Mouse (Mus musculus) right cerebral cortex, postnatal 10 days (tissue): ENCODE measurements around the gene Gm49403.
"Not testable (repeated sequence)": the region's sequence is repeated elsewhere in the genome, so short reads cannot be mapped to it uniquely, and the experiment has no call there.

Experiments
- DNase-seq, 2 experiments: peaks; one replicate each; pipeline ENCODE4 v3.0.0; 2021; ENCODE audit warnings: low spot score in 2 of 2

Gm49403 gene

DNA sequence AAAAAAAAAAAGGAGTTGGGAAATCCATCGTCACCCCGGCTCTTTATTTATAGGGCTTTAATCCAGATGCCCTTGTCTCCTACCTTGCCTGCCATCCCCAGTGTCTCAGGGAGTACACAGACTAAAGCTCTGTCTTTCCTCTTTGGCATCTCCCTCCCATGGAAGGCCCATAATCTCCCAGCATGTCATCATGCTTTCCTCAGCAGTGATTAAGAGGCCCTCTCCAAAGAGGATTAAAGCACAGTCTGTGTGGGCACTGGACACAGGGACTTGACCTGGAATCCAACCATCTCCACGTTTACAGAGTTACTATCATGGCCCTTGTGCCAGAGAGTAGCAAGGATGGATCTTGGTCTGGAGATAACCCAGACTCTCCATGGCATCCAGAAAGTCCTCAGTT is at the start of gene Gm49403, which contains the start of gene Lbhd1:
Gene Gm49403, plus strand, starts transcription at position 315 of the 400 bp plus-strand sequence.
Gene Lbhd1, plus strand, starts transcription at position 117 of the 400 bp plus-strand sequence.
- DNase-seq = no peak

- DNase-seq = not testable (repeated sequence)
Measured at GRCm38 (mm10) chr19:8836327-8836726, 47.4 kb upstream of the Gm49403 start.

DNA sequence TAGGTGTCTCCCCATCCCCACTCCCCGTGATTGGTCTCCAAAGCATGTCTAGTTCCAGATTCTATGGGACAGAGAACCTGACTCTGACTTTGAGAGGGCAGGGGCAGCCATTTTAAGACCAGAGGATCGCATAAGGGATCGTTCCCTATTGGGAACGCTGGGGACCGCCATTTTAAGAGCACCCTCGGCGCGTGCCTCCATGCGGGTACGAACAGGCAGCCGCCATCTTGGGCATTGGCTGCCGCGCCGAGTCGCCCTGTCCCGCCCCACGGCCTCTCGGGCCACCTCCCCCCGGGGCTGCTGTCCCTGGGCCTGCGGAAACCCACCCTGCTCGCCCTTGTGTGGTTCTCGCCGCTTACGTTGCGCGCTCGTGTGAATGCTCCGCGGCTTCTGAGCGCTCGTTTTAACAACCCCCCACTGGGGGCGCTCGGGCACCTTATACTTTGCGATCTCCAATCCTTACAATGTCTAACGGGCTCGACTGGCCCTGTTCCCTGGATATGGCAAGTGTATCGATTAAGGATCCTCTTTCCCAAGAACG is 46.4 kb upstream of the Gm49403 start, which contains the start of gene Bscl2:
Gene Bscl2, plus strand, starts transcription at position 217 of the 541 bp plus-strand sequence.
- DNase-seq = peak; percentile 92 to 93

DNA sequence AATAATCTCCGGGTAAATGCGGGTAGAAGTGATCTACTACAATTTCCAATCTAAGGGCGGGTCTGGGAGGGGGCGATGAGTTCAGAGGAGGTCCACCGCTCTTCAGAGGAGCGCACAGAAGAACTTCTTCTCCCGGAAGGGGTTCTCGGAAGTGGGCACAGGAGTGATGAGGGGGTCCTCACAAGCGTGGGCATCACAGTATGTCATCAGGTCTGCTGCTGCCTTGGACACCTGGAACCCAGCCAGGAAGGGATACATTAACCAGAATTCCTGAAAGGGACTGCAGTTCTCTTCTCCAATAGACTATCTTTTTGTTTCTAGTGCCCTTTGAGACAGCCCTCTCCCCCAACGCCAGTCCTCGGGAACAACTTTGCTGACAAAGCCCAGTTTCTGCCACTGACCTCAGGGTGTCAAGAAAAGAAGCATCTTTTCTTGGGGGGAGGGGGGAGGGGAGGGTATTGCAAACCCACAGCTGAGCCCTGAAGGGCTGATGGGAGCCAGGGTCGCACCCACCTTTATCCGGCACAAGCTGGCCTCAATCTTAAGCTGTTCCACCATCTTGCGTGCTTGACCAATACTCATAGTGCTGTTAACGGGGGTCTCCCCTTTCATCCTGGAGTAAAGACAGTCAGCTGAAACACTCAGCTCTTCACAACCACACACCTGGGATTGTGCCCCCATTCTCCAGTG is 45.5 kb upstream of the Gm49403 start:
- peak; percentile 74 to 82 for DNase-seq

DNA sequence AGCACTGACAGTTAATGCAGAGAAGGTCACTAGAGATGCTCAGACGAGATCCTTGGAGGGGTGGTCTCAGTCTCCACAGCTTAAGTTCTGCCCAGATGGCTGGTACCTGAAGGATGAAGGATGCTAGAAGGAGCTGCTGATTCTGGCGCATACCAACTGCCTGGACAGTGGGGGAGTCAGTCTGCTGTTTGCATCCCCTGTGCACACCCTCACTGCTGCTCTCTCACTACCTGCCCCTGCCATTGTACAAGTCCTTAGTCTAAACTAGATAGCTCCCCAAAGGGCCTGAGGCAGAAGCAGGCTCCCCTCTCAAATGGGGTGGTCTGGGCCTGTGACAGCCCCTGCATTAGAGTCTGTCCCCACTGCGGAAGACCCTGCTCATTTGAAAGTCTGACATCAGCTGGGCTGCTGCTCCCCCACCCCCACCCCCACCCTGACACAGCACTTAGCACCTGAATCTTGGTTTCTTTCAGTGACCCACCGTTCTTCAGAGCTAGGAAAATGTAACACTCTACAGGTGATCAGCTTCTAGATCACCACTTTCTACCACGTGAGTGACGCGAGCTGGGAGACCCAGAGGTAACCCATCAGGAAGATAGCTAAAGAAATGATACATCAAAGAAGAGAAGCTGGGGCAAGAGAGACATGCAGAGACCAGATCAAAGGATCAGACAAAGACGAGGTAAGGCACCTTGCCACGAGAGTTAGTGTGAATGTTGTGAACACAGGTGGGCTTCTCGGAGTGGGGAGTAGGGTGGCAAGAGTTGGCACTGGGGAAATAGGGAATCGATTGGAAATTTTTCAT is 44.4 kb upstream of the Gm49403 start, which contains the start of gene Gng3:
Gene Gng3, minus strand, starts transcription at position 92 of the 805 bp plus-strand sequence.
- DNase-seq = peak; percentile 90 to 93

- DNase-seq = peak; percentile 81 to 87
Measured at GRCm38 (mm10) chr19:8839908-8840791, 43.6 kb upstream of the Gm49403 start.

DNA sequence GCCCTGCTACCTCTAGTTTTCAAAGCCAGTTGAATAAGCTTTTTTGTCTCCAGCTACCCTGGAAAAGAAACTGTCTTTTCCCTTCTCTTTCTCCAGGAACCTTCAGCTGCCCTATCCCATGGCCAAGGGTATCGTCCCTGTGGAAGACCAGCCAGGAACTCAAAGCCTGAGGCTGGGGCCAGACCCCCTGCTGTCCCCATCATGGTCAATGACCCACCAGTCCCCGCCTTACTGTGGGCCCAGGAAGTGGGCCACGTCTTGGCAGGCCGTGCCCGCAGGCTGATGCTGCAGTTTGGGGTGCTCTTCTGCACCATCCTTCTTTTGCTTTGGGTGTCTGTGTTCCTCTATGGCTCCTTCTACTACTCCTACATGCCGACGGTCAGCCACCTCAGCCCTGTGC is 42.7 kb upstream of the Gm49403 start:
- DNase-seq = no peak

DNA sequence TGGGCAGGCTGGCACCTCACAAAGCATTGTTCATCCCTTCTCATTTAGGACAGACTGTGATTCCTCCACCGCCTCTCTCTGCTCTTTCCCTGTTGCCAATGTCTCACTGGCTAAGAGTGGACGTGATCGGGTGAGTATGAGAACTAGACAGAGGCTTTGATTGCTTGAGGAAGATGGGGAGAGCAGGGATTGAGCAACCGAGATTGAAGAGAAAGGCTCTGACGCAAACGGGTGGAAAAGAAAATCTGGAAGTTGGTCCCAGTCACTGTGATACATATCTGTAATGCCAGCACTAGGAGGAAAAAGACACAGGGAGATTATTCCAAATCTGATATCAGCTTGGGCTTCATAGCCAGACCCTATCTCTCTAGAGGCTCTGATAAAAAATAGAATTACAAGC is 40.8 kb upstream of the Gm49403 start:
- DNase-seq = no peak

- DNase-seq = peak; percentile 72 to 86
Measured at GRCm38 (mm10) chr19:8844371-8845129, 39.2 kb upstream of the Gm49403 start.

GRCm38 (mm10) chr19:8848356-8848755 is 35.4 kb upstream of the Gm49403 start:
- DNase-seq = no peak

GRCm38 (mm10) chr19:8850402-8850901 is 33.3 kb upstream of the Gm49403 start, which contains the start of gene Lrrn4cl:
Lrrn4cl (plus strand) TSS chr19:8850768.
- DNase-seq = peak in 1 of 2 experiments; percentile 47

DNA sequence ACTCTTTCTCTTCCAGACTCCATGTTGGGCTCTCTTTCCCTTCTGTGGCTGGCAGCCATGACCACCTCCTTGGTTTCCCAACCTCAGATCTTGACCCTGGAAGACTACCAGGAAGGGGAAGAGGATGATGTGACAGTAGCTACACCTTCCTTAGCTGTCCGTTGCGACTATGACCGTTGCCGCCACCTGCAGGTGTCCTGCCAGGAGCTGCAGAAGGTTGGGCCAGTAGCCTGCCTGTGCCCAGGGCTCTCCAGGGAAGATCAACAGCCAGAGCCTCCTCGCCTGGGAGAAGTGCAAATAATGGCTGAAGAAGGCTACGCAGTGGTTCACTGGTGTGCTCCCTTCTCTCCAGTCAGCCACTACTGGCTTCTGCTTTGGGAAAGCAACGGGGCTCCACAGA is 32.1 kb upstream of the Gm49403 start:
- DNase-seq = no peak

GRCm38 (mm10) chr19:8852236-8852928 is 31.3 kb upstream of the Gm49403 start:
- DNase-seq = peak in 1 of 2 experiments; percentile 33

DNA sequence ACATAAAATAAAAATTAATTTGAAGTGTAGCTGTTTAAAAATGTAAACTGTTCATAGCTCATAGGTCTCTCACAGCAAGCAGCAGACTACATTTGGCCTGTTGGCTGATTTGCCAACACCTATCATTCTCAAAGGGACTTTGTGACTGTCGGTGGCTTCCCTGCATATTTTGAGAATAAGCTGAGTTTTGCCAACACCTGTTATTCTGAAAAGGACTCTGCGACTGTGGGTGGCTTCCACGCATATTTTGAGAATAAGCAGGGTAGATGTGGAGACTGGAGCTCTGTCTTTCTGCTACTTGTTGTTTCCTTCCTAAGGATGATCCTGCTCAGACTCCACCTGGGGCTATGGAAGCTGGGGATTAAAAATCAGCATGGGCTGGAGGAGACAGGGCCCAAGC is 30.6 kb upstream of the Gm49403 start:
- peak in 1 of 2 experiments; percentile 36 for DNase-seq

- peak in 1 of 2 experiments; percentile 56 for DNase-seq
Measured at GRCm38 (mm10) chr19:8857689-8858088, 26.0 kb upstream of the Gm49403 start.

- DNase-seq = no peak
Measured at GRCm38 (mm10) chr19:8859018-8859417, 24.7 kb upstream of the Gm49403 start.

GRCm38 (mm10) chr19:8864265-8864664 is 19.5 kb upstream of the Gm49403 start:
- DNase-seq = no peak

GRCm38 (mm10) chr19:8870381-8870780 is 13.3 kb upstream of the Gm49403 start:
- DNase-seq = not testable (repeated sequence)

- DNase-seq = no peak
Measured at GRCm38 (mm10) chr19:8870838-8871237, 12.9 kb upstream of the Gm49403 start.
